Mouse (Mus musculus) c-Kit-positive CD71-positive TER-119-negative erythroid progenitor cells, embryonic 14.5 days (primary cell): Measurements from ENCODE around the gene Dao.

Experiments
- DNase-seq: peaks from one replicate; pipeline ENCODE4 v3.0.0-alpha.2; 2013; ENCODE audit warnings: low read depth

Dao gene

GRCm38 (mm10) chr5:114027217-114027944, 23.9 kb downstream of the Dao start:
- no peak for DNase-seq

DNA sequence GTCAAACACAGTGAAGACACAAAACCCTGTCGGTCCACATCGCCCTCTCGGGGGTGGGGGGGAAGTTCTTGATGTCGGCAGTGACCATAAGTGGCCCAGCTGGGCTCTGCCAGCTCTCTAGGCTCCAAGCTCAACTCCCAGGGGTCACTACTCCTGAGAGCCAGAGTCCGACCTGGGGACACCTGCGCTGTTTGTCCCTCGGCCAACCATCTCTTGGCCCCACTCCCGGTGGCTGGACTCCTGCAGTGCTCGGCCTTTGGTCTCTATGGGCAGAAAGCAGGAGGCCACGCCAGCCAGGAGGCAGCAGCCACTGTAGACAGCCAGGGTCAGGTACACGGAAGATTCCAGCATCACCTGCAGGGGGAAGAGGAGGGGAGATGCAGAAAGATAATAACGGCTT, 24.6 kb downstream of the Dao start:
- no peak for DNase-seq

DNA sequence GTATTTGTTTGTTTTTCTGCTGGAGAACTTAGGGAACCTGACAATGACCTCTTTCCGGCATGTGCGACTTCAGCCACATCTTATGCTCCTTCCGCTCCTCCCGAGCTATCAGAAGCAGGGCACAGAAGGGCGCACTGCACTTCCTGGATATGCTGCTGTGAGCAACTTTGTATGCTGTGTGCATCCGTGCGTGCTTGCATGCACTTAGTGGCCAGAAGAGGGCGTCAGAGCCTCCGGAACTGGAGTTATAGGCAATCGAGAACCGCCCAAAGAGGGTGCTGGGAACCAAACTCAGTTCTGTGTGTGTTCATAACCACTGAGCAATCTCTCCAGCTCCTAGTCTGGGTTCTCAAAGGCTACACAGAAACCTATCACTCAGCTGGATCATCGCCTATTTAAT, 27.1 kb downstream of the Dao start:
- DNase-seq: no peak

- DNase-seq: no peak
Measured at GRCm38 (mm10) chr5:114032161-114032763, 28.8 kb downstream of the Dao start.

- DNase-seq: no peak
Measured at GRCm38 (mm10) chr5:114034393-114034792, 30.9 kb downstream of the Dao start.

GRCm38 (mm10) chr5:114035111-114035510, 31.6 kb downstream of the Dao start:
- DNase-seq: no peak

- DNase-seq: no peak
Measured at GRCm38 (mm10) chr5:114040508-114040907, 37.0 kb downstream of the Dao start.

- no peak for DNase-seq
Measured at GRCm38 (mm10) chr5:114040911-114041310, 37.4 kb downstream of the Dao start.

- peak; percentile 23 for DNase-seq
Measured at GRCm38 (mm10) chr5:114041327-114041930, 37.9 kb downstream of the Dao start.

GRCm38 (mm10) chr5:114043800-114044199, 40.3 kb downstream of the Dao start:
- no peak for DNase-seq

DNA sequence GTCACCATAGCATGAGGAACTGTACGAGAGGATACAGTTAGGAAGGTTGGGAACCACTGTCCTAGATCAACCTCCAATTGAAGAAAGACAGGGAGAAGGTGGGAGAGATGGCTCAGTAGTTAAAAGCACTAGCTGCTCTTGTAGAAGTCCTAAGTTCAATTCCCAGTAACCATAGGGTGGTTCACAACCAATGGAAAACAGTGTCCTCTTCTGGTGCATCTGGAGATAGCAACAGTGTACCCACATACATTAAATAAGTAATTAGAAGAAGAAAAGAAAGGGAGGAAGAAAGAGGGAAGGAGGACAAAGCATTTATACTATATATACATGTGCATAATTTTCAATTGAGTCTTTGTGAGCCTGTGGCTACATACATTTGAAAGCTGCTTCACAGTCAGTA, 41.6 kb downstream of the Dao start:
- peak; percentile 15 for DNase-seq

- DNase-seq: no peak
Measured at GRCm38 (mm10) chr5:114046151-114046550, 42.6 kb downstream of the Dao start.

DNA sequence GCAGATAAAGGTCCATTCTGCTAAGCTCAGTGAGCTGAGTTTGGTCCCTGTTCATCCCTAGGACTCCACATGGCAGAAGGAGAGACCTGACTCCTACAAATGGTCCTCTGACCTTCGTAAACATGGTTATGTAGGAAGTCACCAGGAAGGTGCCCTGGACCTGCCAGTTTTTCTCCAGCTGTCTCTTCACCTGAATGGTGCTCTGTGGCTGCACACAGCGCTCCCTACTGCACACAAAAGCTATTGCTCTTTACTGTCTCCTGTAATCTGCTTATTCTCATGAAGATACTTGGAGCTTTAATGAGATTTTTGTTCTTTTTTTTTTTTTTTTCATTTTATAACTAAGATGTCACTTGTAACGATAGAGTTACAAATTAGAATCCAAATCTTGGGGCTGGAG, 43.1 kb downstream of the Dao start:
- DNase-seq: no peak

- DNase-seq: no peak
Measured at GRCm38 (mm10) chr5:114047182-114047581, 43.7 kb downstream of the Dao start.

DNA sequence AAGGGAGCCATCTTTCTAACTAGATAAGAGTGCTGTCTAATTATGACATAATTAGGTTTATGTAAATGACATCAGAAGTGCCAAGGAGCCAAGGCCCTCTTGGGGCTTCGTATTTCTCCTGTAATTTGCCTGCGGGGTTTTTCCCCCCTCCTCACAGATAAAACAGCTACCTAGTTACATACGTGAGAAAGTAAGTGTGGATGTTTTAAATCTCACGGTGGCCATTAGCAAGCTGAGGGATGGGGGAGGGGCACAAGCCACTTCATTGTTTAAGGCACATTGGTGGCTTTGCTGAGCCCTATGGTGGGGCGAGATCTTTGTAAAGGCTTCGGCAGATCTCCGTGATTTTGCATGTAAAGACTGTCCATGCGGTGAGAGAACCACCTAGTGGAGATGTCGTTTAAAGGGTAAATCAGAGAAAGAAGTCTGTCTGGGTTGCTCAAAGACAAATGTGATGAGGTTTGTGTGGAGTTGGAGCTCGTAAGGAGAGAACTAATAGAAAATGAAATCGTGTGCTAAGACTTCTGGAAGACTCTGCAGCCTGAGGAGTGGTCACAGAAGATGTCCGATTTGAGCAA, 45.3 kb downstream of the Dao start:
- no peak for DNase-seq

- peak; percentile 29 for DNase-seq
Measured at GRCm38 (mm10) chr5:114052246-114052761, 48.8 kb downstream of the Dao start.

GRCm38 (mm10) chr5:114057129-114057731, 53.7 kb downstream of the Dao start:
- no peak for DNase-seq

GRCm38 (mm10) chr5:114061675-114062074, 58.2 kb downstream of the Dao start:
- DNase-seq: no peak

DNA sequence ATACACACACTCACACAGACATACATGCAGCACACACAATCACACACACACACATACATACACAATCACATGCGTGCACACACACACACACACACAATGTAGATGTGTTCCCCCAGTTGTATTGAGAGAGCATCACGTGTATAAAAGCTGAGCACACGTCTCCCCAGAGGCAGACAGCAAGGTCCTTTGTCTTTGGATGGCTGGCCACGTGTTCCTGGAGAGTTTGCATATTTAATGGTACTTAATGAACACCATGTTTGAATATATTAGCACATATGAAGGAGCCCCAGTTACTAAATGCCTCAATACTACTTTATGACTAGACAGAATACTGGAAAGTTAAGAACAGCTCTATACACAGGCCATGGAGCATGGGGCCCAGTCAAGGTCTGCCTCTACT, 60.5 kb downstream of the Dao start:
- no peak for DNase-seq

DNA sequence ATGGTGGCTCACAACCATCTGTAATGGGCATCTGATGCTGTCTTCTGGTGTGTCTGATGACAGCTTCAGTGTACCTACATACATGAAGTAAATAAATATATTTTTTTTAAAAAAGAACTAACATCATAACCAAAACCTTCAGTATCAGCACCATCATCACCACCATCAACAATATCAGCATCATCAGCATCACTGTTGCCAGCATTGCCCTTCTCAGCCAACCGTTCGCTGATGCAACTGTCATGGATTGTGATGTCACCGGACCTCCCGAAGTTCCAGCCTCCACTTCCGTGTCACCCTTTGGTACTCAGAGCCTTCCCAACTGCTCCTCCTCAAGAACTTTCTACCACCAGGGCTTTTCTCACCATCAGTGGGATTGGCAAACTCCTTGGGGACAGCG, 61.7 kb downstream of the Dao start, which contains the start of gene Usp30:
Gene Usp30, plus strand, starts transcription at position 301 of the 400 bp plus-strand sequence.
- DNase-seq: no peak

- DNase-seq: no peak
Measured at GRCm38 (mm10) chr5:114066601-114067000, 63.1 kb downstream of the Dao start.

GRCm38 (mm10) chr5:114067543-114067942, 64.0 kb downstream of the Dao start:
- DNase-seq: no peak
